Mouse (Mus musculus): Measurements from ENCODE around the gene Sox5. TPM values are rescaled to one million over a fixed set of nuclear protein-coding genes. Genes with fewer than 3 reads are reported as not detected.

The Sox5 gene
- total and polyA plus RNA-seq, 2 experiments from 2014 or later: 26.2 to 32.9 TPM

DNA sequence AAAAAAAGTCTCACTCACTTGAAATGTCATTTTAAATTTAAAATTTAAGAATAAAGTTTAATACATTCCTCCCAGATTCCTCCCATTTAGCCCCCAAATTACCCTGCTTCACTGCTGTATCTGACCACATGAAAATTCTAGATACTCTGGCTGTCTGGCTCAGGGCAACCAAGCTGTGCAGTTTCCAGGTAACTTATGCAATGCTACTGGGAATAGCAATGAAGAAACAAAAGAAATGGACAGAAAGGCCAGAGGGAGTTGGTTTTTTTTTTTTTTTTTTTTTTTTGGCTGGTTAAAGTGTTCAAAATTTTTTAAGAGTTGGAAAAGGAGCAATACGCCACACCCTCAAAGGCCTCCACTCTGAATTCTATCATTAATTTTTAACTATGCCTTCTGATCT lies 73.8 kb downstream of the Sox5 start:
- DNase-seq (ENCODE audit: low spot score) (no peak), ATAC-seq (no peak)
- no peak for TF ChIP-seq CTCF (IDR thresholded peaks at IDR 0.05; ENCODE audit: low read depth)
- Histone ChIP-seq H3K27me3 (ENCODE audit: insufficient read depth, low read length) (no peaks in the 10 kb centered on the region), H3K4me1 (ENCODE audit: insufficient read depth, low read length) (0 out of 2 replicates have a peak, but pooled peaks cover 6% of the 10 kb centered on the region), H3K4me3 (ENCODE audit: low read length) (no peak overlapping the region), H3K9ac (replicated peaks; ENCODE audit: low read length) (no peak overlapping the region), H3K4me2 (ENCODE audit: low read depth, low read length) (no peak overlapping the region), H3K36me3 (ENCODE audit: insufficient read depth, low read length) (no peaks in the 10 kb centered on the region), H3K27ac (no peak overlapping the region), H3K9me3 (ENCODE audit: low read length) (no peaks in the 10 kb centered on the region)
- WGBS: 100% methylated on average over 1 of the region's 1 CpGs

DNA sequence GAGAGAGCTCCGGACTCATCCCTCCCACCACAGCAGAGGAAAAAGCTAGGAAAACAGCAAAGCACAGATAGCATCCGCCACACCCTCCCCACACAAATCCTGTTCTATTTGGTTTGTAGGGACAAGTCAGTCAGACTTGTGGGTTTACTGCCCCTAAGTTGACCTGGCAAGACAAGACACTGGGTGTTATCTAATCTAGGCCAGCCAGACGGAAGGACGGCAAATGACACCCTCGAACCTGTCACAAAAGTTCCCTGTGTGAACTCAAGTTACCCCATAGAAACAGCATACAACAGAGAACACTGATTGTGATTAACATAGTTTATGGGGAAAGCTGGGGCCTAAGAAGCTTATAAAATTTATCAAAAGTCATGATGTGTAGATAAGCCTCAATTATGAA lies 76.8 kb downstream of the Sox5 start:
- no peak overlapping the region for H3K27ac ChIP-seq
- TF ChIP-seq CTCF (IDR thresholded peaks at IDR 0.05; ENCODE audit: low read depth): no peak
- H3K36me3 ChIP-seq (ENCODE audit: insufficient read depth, low read length): no peaks in the 10 kb centered on the region
- no peaks in the 10 kb centered on the region for H3K4me1 ChIP-seq (ENCODE audit: insufficient read depth, low read length)
- H3K27me3 ChIP-seq (ENCODE audit: insufficient read depth, low read length): no peaks in the 10 kb centered on the region
- H3K4me2 ChIP-seq (ENCODE audit: low read depth, low read length): no peak overlapping the region
- H3K9ac ChIP-seq (replicated peaks; ENCODE audit: low read length): no peak overlapping the region
- 94% methylated on average over 5 of the region's 5 CpGs for WGBS
- ATAC-seq (no peak), DNase-seq (ENCODE audit: low spot score) (no peak)
- H3K9me3 ChIP-seq (ENCODE audit: low read length): no peaks in the 10 kb centered on the region
- H3K4me3 ChIP-seq (ENCODE audit: low read length): no peak overlapping the region

DNA sequence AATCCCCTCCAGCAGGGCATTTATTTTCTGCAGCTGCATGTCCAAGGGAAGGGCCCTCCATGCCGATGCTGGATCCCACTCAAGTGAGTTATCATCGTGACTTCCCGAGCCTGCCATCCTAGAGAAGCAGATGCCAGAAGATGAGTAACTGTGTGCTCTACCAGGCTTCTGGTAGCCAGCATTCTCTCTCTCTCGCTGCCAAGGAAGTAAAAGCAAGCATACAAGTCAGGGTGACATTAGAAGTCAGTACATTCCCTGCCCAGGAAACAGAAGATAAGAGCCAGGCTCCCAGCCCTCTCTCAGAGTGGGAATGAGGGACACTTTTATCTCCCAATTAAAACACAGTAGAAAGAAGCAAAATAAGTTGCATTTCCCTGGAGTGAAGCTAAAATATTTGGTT lies 86.1 kb downstream of the Sox5 start:
- ATAC-seq: 0 out of 2 replicates have a peak, but pooled peaks have one; percentile 35
- Histone ChIP-seq H3K9me3 (ENCODE audit: low read length) (no peaks in the 10 kb centered on the region), H3K27ac (no peak overlapping the region), H3K36me3 (ENCODE audit: insufficient read depth, low read length) (no peaks in the 10 kb centered on the region), H3K4me2 (ENCODE audit: low read depth, low read length) (no peak overlapping the region), H3K9ac (replicated peaks; ENCODE audit: low read length) (no peak overlapping the region), H3K4me1 (ENCODE audit: insufficient read depth, low read length) (no peaks in the 10 kb centered on the region), H3K4me3 (ENCODE audit: low read length) (no peak overlapping the region), H3K27me3 (ENCODE audit: insufficient read depth, low read length) (no peaks in the 10 kb centered on the region)
- DNase-seq (ENCODE audit: low spot score): peak; percentile 8
- TF ChIP-seq CTCF (IDR thresholded peaks at IDR 0.05; ENCODE audit: low read depth): no peak
- 61% methylated on average over 4 of the region's 4 CpGs for WGBS

DNA sequence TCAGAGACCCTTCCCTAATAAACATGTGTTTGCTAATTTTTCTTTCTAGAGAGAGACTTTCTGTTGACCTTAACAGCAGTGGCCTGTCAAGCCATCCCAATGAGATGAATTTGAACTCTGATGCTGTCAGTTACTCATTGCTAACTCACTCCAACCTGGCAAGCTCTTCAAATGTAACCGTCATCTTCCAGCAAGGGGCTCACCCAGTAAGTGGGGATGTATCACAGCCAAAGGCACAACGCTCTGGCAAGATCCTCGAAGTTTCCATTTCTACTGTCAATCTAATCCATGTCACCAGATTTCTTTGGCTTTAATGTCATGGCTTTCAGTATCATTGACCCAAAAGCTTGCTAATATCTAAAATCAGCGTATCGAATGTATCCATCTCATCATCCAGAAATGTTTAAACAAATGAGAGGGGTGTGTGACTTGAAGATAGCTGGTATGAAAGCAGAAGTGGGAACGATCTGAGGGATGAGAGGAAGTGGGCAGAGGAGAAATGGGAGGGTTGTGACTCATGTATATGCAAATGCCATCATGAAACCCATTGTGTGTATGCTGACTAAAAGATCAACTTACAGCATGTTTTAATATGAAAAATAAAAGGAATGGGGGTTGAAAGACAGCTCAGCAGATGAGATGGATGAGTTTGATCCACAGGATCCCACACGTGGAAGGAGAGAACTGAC lies 88.4 kb downstream of the Sox5 start:
- no peak overlapping the region for H3K4me3 ChIP-seq (ENCODE audit: low read length)
- H3K9me3 ChIP-seq (ENCODE audit: low read length): no peaks in the 10 kb centered on the region
- H3K4me1 ChIP-seq (ENCODE audit: insufficient read depth, low read length): no peaks in the 10 kb centered on the region
- no peak overlapping the region for H3K9ac ChIP-seq (replicated peaks; ENCODE audit: low read length)
- DNase-seq (ENCODE audit: low spot score) (no peak), ATAC-seq (no peak)
- 85% methylated on average over 7 of the region's 7 CpGs for WGBS
- no peaks in the 10 kb centered on the region for H3K36me3 ChIP-seq (ENCODE audit: insufficient read depth, low read length)
- no peak overlapping the region for H3K4me2 ChIP-seq (ENCODE audit: low read depth, low read length)
- no peak for TF ChIP-seq CTCF (IDR thresholded peaks at IDR 0.05; ENCODE audit: low read depth)
- no peak overlapping the region for H3K27ac ChIP-seq
- H3K27me3 ChIP-seq (ENCODE audit: insufficient read depth, low read length): no peaks in the 10 kb centered on the region

DNA sequence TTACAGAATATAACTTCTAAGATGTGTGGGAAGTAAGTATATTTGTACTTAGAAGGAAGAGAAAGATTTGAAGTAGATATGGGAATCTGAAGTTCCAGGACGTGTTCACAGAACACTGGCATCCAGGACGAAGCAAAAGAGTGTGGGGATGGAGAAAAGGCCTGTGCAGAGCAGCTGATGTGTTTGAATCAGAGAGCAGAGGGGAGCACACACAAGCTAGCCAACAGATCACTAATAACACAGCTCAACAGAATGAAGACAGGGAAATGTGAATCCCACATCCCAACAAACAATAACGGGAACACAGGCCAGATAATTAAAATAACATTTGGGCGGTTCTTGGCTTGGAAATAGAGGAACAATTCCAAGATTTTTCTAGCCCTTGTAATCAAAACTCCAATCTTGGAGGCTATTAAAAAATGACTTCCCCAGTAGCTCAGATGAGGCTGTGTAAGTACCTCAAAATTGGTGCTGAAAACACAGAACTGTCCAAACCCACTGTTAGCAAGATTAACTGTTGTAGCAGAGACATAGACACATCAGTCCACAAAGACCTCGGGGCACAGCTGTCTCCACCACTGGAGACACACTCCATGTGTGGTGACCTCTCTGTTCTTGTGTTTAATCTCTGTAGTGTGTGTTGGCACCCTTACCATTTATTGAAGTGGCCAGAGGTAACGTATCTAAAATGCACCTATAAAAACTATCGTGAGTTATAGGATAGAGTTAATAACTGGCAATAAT lies 90.3 kb downstream of the Sox5 start:
- no peaks in the 10 kb centered on the region for H3K27me3 ChIP-seq (ENCODE audit: insufficient read depth, low read length)
- 73% methylated on average over 7 of the region's 7 CpGs for WGBS
- ATAC-seq (no peak), DNase-seq (ENCODE audit: low spot score) (no peak)
- H3K4me3 ChIP-seq (ENCODE audit: low read length): no peak overlapping the region
- H3K4me2 ChIP-seq (ENCODE audit: low read depth, low read length): no peak overlapping the region
- no peak overlapping the region for H3K27ac ChIP-seq
- H3K36me3 ChIP-seq (ENCODE audit: insufficient read depth, low read length): no peaks in the 10 kb centered on the region
- no peaks in the 10 kb centered on the region for H3K4me1 ChIP-seq (ENCODE audit: insufficient read depth, low read length)
- H3K9me3 ChIP-seq (ENCODE audit: low read length): no peaks in the 10 kb centered on the region
- no peak for TF ChIP-seq CTCF (IDR thresholded peaks at IDR 0.05; ENCODE audit: low read depth)
- H3K9ac ChIP-seq (replicated peaks; ENCODE audit: low read length): no peak overlapping the region

DNA sequence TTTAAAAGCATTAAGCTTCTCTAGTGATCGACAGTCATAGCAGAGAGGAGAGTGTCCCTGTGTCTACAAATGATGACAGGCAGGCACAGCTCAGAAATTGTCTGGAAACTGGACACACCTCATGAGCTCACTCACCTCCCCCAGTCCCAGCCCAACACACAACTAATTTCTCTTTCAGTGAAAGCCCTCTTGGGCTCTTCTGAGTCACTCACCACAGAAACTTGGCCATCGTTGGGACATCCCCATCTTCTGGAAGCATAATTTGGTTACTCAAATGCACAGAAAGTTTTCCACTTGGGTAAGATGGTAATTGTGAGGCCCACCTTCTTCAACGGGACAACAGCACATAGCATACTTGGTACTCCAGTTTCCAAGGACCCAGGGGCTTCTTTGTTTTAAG lies 92.7 kb downstream of the Sox5 start:
- Histone ChIP-seq H3K4me1 (ENCODE audit: insufficient read depth, low read length) (no peaks in the 10 kb centered on the region), H3K9ac (replicated peaks; ENCODE audit: low read length) (no peak overlapping the region), H3K36me3 (ENCODE audit: insufficient read depth, low read length) (no peaks in the 10 kb centered on the region), H3K4me3 (ENCODE audit: low read length) (no peak overlapping the region), H3K4me2 (ENCODE audit: low read depth, low read length) (no peak overlapping the region), H3K27ac (no peak overlapping the region), H3K27me3 (ENCODE audit: insufficient read depth, low read length) (no peaks in the 10 kb centered on the region), H3K9me3 (ENCODE audit: low read length) (no peaks in the 10 kb centered on the region)
- DNase-seq (ENCODE audit: low spot score) (no peak), ATAC-seq (no peak)
- WGBS: 97% methylated on average over 3 of the region's 3 CpGs
- no peak for TF ChIP-seq CTCF (IDR thresholded peaks at IDR 0.05; ENCODE audit: low read depth)

DNA sequence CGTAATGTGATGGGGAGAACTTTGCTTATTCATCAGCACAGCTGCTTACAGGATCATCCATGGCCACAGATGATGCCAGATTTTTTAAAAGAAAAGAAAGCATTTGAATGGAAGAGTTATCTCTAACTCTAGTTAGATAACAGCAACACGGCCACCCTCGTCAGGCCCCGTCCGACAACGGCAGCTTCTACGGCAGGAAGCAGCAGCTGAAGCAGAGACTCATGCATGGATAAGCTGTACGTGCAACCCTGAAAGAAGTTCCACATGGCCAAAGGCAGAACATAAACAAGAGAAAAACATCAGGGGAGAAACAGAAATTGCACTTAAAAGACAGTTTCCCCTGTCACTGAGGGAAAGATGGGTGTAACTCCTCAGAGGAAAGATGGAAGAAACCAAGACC lies 94.1 kb downstream of the Sox5 start:
- Histone ChIP-seq H3K27ac (no peak overlapping the region), H3K27me3 (ENCODE audit: insufficient read depth, low read length) (no peaks in the 10 kb centered on the region), H3K9me3 (ENCODE audit: low read length) (no peaks in the 10 kb centered on the region), H3K4me2 (ENCODE audit: low read depth, low read length) (no peak overlapping the region), H3K36me3 (ENCODE audit: insufficient read depth, low read length) (no peaks in the 10 kb centered on the region), H3K9ac (replicated peaks; ENCODE audit: low read length) (no peak overlapping the region), H3K4me3 (ENCODE audit: low read length) (no peak overlapping the region), H3K4me1 (ENCODE audit: insufficient read depth, low read length) (no peaks in the 10 kb centered on the region)
- 77% methylated on average over 8 of the region's 8 CpGs for WGBS
- ATAC-seq (no peak), DNase-seq (ENCODE audit: low spot score) (no peak)
- TF ChIP-seq CTCF (IDR thresholded peaks at IDR 0.05; ENCODE audit: low read depth): no peak
